Mouse (Mus musculus) adrenal gland, postnatal 25 days (tissue): Measurements from ENCODE around the gene Olfr203. TPM values are rescaled to one million over a fixed set of nuclear protein-coding genes. Genes with fewer than 3 reads are reported as not detected.
"Not testable (repeated sequence)": the region's sequence is repeated elsewhere in the genome, so short reads cannot be mapped to it uniquely, and the experiment has no call there.

Experiments
- DNase-seq: peaks from one replicate; pipeline ENCODE4 v3.0.0; 2021; ENCODE audit warnings: mixed read lengths
- long read RNA-seq: library from polyadenylated mRNA; stranded (forward); transcript quantifications from one replicate; pipeline ENCODE4 v2.0.0, GENCODE M21; 2021
- total RNA-seq: library from RNA; stranded (reverse); gene quantifications from 2 replicates; pipeline ENCODE4 v1.2.3, GENCODE M21; 2021

Gene Olfr203
- not detected in 2 replicates for total RNA-seq
- long read RNA-seq: 0 reads

GRCm38 (mm10) chr16:59298581-59298980 is at the start of gene Olfr203:
Gene Olfr203, plus strand, starts transcription at chr16:59298881.
- no peak for DNase-seq

GRCm38 (mm10) chr16:59249684-59250083 is 49.0 kb upstream of the Olfr203 start:
- no peak for DNase-seq

GRCm38 (mm10) chr16:59269097-59269496 is 29.6 kb upstream of the Olfr203 start:
- not testable (repeated sequence) for DNase-seq

GRCm38 (mm10) chr16:59272532-59272931 is 26.1 kb upstream of the Olfr203 start, which contains the start of gene Olfr201:
Gene Olfr201, minus strand, starts transcription at chr16:59272632.
- DNase-seq: not testable (repeated sequence)

GRCm38 (mm10) chr16:59280542-59280941 is 18.1 kb upstream of the Olfr203 start:
- no peak for DNase-seq

- DNase-seq: no peak
These were observed 15.2 kb upstream of the Olfr203 start for GRCm38 (mm10) chr16:59283476-59283875.

GRCm38 (mm10) chr16:59286693-59287092 is 12.0 kb upstream of the Olfr203 start, which contains the start of gene Olfr202:
Gene Olfr202, minus strand, starts transcription at chr16:59286793.
- no peak for DNase-seq

- DNase-seq: not testable (repeated sequence)
These were observed 11.1 kb upstream of the Olfr203 start for GRCm38 (mm10) chr16:59287576-59287975.

GRCm38 (mm10) chr16:59318148-59318547 is 19.5 kb downstream of the Olfr203 start, which contains the start of gene Olfr204:
Gene Olfr204, minus strand, starts transcription at chr16:59318248.
- DNase-seq: no peak

GRCm38 (mm10) chr16:59323262-59323661 is 24.6 kb downstream of the Olfr203 start:
- DNase-seq: not testable (repeated sequence)

- no peak for DNase-seq
These were observed 32.4 kb downstream of the Olfr203 start, which contains the start of gene Olfr205 for GRCm38 (mm10) chr16:59331038-59331437. Gene Olfr205, minus strand, starts transcription at chr16:59331138.

GRCm38 (mm10) chr16:59349146-59349545 is 50.5 kb downstream of the Olfr203 start, which contains the start of gene Olfr206:
Gene Olfr206, minus strand, starts transcription at chr16:59349246.
- no peak for DNase-seq

Other genes starting within 250 kb of the Olfr203 start
- gene Olfr190, start 220.9 kb upstream of the Olfr203 start, total RNA-seq: not detected in 2 replicates
- gene Olfr191, start 209.1 kb upstream of the Olfr203 start, total RNA-seq: not detected in 2 replicates
- gene Olfr193, start 187.0 kb upstream of the Olfr203 start, total RNA-seq: not detected in 2 replicates
- not detected in 2 replicates for gene Olfr194, start 177.8 kb upstream of the Olfr203 start, total RNA-seq
- gene Olfr195, start 151.8 kb upstream of the Olfr203 start, total RNA-seq: not detected in 2 replicates
- not detected in 2 replicates for gene Olfr196, start 128.4 kb upstream of the Olfr203 start, total RNA-seq
- gene Olfr198, start 95.3 kb upstream of the Olfr203 start, total RNA-seq: not detected in 2 replicates
- gene Olfr199, start 79.1 kb upstream of the Olfr203 start, total RNA-seq: not detected in 2 replicates
- not detected in 2 replicates for gene Olfr201, start 26.2 kb upstream of the Olfr203 start, total RNA-seq
- gene Olfr202, start 12.1 kb upstream of the Olfr203 start, total RNA-seq: not detected in 2 replicates
- gene Olfr204, start 19.4 kb downstream of the Olfr203 start, total RNA-seq: not detected in 2 replicates
- gene Olfr205, start 32.3 kb downstream of the Olfr203 start, total RNA-seq: not detected in 2 replicates
- gene Olfr206, start 50.4 kb downstream of the Olfr203 start, total RNA-seq: not detected in 2 replicates
- gene Olfr209, start 65.1 kb downstream of the Olfr203 start, total RNA-seq: not detected in 2 replicates
- not detected in 2 replicates for gene Gabrr3, start 108.5 kb downstream of the Olfr203 start, total RNA-seq
- 25.6 and 28.2 TPM in 2 replicates for gene Riox2, start 172.9 kb downstream of the Olfr203 start, total RNA-seq